Mouse (Mus musculus): ENCODE measurements around the gene Creb5. TPM values are rescaled to one million over a fixed set of nuclear protein-coding genes. Genes with fewer than 3 reads are reported as not detected.

Gene Creb5
- polyA plus RNA-seq (2017; shearing (Covaris generic)) = not detected

DNA sequence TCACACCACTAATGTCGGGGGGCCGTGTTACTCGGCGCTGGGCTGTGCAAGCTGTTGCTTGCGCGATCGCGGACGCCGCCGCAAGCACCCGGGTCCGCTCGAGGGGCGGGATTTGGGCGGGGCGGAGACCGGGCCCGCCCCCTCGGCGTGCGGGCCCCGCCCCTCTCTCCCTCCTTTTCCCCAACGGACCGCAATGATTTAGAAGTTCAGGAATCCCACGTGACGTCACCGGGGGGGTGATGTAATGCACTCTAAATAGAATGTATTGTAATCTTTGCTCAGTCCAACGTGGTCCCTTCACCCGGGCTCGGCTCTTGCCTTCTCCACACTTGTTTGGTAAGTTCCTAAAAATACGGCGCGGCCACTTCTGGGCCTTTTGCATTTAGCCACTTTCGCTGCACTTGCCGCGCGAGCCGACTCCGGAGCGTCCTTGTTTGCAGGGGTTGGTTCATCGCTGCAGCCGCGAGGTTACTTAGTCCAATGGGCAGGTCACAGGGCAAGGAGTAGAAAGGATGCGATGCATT, at the start of gene Creb5:
Creb5 (plus strand) TSS at position 233 of the 524 bp plus-strand sequence.
- ATAC-seq = no peak

GRCm38 (mm10) chr6:53259841-53260240, 27.2 kb upstream of the Creb5 start:
- ATAC-seq = no peak

DNA sequence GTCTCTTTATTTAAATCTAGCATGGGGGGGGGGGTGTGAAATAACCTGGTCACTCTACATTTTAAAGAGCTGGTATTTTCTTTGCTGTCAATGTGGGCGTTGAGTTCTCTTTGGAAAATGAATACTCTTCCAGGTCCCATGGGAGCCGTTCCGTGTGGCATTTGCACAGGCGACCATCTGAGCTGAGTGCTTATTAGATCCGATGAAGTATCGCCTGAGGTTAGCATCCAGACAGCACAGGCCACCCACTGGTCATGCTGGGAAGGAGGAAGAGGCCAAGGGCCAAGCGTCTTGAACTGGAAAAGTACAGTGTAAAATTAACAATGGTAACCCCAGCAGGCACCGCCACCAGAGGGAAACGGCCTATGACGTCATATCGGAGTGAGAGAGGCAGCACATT, 24.7 kb upstream of the Creb5 start:
- ATAC-seq = no peak

DNA sequence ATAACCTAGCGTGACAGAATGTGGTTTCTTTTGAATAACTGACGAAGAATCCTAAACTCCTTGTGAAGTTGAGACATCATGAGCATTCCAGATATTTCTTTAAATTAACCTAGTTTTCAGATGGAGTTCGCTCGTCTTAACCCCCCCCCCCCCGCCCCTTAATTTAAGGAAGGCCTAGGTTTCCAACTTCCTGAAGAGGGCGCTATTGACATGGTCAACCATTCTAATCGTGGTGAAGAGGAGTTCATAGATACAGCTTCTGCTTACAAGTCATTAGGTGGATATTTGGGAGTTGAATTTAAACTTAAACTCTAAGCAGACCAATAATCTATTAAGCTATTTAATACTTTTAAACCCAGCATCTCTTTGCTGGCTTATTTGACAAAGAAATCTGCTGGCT, 20.0 kb upstream of the Creb5 start:
- ATAC-seq = no peak

- no peak for ATAC-seq
Measured at GRCm38 (mm10) chr6:53267732-53268505, 19.2 kb upstream of the Creb5 start.

DNA sequence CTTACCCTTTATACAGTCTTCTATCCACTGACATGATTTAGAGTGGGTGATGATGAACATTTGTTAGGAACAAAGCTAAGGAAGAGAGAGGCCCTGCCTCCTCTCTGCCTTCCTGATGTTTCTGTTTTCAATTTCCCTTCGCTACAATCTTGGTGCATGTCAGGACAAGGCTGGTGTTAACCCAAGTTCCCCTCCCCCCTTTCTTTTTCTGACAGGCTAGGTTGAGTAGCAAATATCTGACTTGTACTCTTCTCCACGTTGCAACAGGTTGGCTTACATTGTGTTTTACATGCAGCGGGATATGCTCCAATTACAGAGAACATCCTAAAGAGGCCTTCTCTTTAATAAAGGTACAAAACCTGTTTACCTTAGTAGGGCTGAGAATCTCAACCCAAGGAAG, 15.9 kb upstream of the Creb5 start:
- ATAC-seq = no peak

- ATAC-seq = no peak
Measured at GRCm38 (mm10) chr6:53271636-53272035, 15.4 kb upstream of the Creb5 start.

- ATAC-seq = no peak
Measured at GRCm38 (mm10) chr6:53286389-53287037, 557 bp upstream of the Creb5 start.

DNA sequence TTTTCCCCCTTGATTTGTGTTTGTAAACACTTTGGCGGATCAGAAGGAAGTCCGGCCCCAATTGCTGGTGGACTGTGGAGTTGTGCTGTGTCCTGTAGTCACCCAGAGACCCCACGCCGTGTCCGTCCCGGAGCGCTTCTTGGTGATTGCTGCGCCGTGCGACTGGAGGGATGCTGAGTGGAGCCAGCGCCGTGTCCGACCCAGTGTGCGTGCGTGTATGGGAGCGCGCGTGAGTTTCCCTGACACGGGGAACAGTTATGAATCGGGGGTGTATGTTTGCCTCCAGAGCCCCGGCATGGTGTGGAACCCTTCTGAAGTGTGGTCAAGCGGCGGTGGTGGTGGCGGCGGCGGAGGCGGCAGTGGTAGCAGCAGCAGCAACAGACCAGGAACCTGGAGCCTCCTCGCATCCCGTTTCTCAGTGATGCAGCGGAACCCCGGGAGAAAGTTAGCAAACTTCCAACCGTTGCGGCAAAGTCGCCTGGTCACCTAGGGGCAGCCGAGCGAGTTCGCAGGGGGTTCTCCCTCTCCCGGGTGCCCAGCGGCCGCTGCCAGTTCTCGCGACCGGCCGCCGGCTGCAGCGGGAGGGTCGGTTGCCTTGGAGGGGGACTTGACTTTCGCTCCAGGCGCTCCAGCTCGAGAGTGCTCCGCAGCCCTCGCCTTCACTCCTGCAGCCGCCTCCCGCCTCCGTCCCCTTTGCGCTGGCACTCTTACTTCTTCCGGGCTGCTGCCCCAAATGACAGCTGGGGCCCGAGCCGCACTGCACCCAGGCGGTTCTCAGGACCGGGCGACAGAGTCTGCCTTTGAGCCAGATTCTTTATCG, 702 bp downstream of the Creb5 start:
- ATAC-seq = no peak

DNA sequence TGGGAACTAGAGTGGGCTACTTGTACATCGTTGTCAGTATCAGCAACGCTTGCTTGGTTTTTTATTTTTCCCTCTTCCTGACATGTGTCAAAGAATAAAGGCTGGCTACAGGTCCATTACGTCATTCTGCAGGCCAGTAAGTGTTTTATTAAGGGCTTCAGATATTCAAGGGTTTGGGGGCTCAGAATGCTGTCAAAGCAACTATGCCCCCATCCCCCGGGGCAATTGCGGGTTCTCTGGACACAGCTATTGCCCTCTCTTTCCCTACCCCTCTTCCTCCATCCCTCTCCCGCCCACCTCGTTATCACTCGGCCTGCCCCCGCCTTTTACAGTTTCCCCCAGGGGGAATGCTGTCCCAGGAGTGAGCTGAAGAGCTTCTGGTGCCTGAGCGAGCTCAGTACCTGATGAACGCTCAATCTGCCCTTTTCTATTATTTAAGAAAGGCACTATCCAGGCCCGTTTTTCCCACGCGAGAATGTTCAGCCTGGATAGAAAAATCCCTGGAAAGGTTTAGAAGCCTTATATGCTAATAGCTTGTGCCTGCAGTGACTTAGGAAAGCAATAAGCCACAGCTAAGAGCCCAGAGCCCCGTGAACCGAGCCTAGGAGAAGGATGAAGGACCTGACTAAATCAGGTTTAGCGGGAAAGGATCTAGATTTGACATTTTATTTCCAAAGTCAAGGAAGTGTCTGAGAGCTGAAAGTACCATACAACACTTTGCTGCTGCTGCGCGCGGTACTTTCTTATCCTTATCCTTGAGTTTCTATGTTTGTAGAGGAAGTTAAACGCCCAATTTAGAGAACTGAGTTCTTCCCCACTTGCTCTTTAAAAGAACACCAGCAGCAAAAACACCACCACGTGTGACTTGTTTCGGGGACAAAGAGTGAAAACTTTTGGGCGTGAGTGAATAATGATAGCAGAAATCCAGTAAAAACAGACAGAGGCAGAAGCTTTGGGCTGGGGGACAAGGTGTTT, 1.8 kb downstream of the Creb5 start:
- ATAC-seq = no peak

DNA sequence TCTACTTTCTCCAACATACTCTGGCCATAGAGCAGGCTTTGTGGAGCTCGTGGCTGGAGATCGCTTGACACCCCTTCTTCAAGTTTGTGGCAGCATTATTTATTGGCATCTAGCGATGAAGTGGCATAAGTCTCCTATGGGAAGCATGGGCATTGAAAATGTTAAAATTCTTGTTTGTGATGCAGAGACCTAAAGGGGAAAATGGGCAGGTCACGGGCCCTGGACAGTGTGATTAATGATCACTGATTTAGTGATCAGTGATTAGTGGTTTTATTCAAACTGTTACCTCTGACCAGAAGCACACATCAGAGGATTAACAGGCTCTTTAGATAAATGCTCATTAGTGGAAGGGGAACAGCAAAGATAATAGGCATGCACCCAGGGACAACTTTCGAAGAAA, 2.6 kb downstream of the Creb5 start:
- no peak for ATAC-seq

DNA sequence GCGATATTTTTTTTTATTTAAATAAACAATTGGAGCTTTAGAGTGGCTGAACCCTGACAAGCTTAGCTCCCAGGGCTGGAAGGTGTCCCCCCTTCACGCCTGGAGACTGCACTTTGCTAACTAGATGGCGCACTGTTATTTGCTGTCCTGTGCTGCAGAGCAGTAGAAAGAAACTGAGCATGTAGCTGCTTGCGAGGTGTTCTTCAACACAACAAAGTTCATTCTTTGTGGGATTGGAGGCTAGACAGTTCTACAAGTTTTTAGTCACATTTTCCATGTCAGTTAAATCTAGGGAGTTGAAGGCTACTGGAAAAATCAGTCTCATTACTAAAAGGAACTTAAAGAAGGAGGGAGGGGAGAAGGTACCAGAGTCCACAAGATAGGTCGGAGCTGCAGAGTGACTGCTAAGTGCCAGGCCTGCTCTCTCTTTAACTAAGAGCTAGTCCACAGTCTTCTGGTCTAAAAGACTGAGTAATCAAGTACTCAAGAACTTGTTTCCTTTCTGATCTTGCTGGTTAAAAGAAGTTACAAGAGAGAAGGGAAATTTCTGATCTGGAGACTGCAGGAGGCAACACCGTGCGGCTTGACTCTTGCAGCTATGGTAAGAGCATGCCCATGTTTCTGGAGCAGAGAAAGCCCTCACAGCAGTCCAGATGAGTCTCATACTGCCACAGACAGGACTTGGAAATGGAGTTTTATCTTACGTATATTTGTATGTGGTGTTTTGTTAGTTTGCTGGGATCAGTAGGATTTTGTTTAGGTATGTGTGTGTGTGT, 3.3 kb downstream of the Creb5 start:
- no peak for ATAC-seq

GRCm38 (mm10) chr6:53292931-53293330, 5.9 kb downstream of the Creb5 start:
- no peak for ATAC-seq

GRCm38 (mm10) chr6:53297851-53298250, 10.8 kb downstream of the Creb5 start:
- no peak for ATAC-seq

DNA sequence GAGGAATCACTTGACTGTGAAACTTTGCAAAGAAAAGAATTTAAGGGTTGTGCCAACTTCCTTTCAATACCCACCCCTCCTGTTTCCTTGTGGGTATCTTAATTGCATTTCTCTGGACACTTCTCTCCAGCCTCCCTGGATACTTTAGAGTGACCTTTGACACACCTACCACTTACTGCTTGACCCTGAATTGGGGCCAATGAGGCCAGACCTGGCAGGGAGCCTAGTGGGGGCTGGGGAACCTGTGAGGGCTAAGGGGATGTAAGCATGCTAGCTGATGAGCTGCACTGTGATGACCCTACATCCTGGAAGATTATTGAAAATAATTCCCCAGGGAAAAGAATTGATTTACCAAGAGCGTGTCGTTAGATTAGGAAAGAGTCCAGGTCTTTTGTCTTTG, 17.1 kb downstream of the Creb5 start:
- no peak for ATAC-seq

- no peak for ATAC-seq
Measured at GRCm38 (mm10) chr6:53306156-53306555, 19.1 kb downstream of the Creb5 start.

DNA sequence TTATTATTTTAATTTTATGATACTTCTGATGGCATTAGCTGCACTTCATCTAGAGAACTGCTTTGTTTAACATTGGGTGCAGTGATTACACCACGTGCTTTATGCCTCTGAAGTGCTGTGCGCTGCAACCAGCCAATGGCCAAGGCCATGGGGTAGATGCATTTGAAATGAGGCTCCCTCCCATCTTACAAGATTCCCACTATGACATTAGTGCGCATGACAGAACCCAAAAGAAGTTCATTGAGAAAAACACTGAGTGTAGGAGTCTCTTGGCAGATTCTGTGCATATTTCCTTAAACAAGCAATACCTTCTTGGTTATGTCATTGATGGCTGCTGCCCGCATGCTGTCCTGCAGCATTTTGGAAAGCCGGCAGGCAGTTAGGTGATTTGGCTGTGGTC, 19.6 kb downstream of the Creb5 start:
- ATAC-seq = no peak

DNA sequence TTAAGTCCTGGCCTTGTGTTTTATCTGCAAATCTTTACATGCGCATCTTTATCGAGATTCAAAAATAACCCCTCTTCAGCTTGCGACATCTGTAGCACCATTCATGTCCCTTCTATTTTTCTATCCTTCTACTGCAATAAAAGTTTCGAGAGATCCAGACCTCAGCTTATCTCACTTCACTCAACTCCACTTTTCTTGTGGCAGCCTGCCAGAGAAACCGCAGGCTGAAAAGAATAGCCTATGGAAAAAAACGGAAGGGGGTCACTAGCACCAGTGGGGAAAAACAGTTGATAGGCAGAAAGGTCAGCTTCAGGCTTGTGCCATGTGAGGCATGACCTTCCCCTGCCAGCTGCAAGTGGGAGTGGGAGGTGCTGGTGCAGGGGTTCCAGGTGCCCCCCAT, 21.6 kb downstream of the Creb5 start:
- ATAC-seq = no peak

DNA sequence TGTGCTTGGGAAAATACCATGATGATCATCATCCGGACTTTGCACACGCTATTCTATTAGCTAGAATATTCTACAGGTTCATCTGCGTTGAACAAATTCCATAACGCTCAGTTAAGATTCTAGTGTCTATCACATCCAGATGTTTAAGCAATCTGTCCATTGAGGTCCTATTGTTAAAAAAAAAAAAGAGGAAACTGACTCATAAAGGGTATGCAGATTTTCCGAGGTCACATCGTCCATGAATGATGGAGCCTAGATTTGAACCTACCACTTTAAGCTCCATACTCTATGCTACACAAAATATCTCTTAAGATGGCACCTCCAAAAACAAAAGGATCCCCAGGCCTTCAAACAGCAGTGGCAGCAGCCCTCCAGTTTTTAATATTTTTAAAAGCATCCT, 26.5 kb downstream of the Creb5 start:
- ATAC-seq = no peak

DNA sequence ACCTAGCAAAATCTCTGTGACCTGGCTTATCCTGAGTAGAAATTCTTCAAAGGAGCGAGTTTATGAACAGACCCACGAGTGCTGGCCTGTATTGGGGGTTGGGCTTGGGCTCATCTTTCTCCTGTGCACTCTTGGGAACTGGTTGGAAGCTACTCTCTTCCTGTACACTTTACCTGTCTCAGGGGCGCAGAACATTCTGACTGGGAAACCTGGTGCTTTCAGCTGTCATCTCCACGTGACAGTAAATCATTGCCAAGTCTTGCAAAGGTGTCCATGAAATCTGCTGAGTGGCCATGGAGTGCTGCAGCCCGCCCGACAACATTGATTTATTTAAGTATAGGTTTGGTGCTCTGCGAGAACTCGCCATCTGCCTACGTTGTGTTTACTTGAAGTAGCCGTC, 27.1 kb downstream of the Creb5 start:
- ATAC-seq = no peak
